Mouse (Mus musculus): ENCODE measurements around the gene Cacna2d2. TPM values are rescaled to one million over a fixed set of nuclear protein-coding genes. Genes with fewer than 3 reads are reported as not detected.
"Not testable (repeated sequence)": the region's sequence is repeated elsewhere in the genome, so short reads cannot be mapped to it uniquely, and the experiment has no call there.

Cacna2d2 gene
- total RNA-seq, 2 experiments from 2014 or later = 0.35 to 0.71 TPM

DNA sequence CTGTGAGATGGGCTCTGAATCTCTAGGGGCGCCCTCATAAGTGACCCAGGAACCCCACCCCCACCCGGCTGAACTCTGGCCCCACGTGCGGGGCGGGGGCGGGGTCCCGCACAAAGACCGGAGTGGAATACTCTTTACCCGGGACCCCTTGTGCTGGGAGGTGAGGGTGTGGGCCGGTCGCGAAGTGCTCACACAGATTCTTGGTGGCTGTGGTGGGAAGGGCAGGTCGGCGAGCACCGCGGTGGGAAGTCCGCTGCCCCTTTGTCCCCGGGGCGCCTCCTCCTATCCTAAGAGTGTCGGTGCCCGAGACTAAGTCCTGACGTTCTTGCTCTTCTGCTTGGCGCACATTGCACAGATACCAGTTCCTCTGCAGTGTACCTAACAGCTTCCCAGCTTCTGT is 169.9 kb downstream of the Cacna2d2 start:
- no peak for DNase-seq
- intact Hi-C loops (cut with DNase I) = no loop called here

DNA sequence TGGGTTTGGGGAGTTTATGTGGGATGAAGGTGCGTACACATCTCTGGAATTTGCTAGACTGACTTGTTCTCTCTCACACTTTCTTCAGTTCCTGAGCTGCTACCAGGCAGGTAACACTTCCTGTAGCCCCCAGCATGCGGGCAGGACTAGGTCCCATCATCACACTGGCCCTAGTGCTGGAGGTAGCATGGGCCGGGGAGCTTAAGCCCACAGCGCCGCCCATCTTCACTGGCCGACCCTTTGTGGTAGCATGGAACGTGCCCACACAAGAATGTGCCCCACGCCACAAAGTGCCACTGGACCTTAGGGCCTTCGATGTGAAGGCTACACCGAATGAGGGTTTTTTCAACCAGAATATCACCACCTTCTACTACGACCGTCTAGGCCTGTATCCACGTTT is 170.6 kb downstream of the Cacna2d2 start:
- intact Hi-C loops (cut with DNase I) = no loop called here
- DNase-seq = no peak

DNA sequence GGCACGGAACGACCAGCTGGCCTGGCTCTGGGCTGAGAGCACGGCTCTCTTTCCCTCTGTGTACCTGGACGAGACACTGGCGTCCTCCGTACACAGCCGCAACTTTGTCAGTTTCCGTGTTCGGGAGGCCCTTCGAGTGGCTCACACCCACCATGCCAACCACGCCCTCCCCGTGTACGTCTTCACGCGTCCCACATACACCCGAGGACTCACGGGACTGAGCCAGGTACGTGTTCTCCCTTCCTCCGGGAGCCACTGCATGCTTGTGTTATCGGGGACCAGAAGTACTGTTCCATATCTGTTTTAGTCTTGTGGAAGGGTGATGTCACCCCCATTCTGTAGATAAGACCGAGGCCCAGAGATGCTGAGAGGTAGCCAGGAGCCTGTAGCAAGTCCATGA is 171.4 kb downstream of the Cacna2d2 start:
- DNase-seq = no peak
- intact Hi-C loops (cut with DNase I) = no loop called here

DNA sequence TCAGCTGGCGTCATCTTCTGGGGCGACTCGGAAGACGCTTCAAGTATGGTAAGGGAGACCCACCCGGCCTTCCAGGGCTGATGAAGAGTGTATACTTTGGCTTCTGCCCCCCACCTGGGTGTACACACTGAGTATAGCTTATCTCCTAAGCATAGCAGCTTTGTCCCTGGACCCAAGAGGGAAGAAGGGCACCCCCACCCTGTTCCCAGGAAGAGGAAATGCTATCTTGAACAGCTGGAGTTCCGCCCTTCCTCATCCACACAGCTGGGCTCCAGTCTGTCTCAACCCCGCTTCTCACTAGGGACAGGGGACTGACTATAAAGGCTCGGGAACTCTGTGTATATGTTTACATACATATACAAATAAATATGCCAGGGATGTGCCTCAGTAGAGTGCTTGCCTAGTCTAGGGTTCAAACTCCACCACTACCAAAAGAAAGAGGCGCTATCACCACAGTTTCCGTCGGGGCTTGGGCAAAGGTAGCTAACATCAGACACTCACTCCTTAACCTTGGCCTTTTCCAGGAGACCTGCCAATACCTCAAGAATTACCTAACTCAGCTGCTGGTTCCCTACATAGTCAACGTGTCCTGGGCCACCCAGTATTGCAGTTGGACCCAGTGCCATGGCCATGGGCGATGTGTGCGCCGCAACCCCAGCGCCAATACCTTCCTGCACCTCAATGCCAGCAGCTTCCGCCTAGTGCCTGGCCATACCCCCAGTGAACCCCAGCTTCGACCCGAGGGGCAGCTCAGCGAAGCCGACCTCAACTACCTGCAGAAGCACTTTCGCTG is 172.3 kb downstream of the Cacna2d2 start:
- intact Hi-C loops (cut with DNase I) = no loop called here
- DNase-seq = no peak

DNA sequence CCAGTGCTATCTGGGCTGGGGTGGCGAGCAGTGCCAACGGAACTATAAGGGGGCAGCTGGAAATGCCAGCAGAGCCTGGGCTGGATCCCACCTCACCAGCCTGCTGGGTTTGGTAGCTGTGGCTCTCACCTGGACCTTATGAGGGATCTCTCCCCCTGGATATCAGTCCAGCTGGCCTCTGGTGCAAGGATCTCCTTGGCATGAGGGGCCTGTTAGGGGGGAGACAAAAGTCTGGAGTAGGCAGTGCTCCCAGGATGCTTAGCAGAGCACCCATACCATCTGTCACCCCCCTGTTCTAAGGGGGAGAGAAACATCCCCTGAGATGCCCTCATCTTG is 172.9 kb downstream of the Cacna2d2 start:
- no peak for DNase-seq
- intact Hi-C loops (cut with DNase I) = no loop called here

DNA sequence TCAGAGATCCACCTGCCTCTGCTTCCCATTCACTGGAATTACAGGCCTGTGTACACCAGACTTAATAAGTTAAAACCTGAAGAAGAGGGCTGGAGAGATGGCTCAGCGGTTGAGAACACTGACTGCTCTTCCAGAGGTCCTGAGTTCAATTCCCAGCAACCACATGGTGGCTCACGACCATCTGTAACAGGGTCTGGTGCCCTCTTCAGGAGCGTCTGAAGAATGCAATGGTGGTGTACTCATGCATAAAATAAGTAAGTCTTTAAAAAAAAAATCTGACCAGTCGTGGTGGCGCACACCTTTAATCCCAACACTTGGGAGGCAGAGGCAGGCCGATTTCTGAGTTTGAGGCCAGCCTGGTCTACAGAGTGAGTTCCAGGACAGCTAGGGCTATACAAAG is 174.4 kb downstream of the Cacna2d2 start:
- DNase-seq; intact Hi-C loops (cut with DNase I): not testable (repeated sequence)

DNA sequence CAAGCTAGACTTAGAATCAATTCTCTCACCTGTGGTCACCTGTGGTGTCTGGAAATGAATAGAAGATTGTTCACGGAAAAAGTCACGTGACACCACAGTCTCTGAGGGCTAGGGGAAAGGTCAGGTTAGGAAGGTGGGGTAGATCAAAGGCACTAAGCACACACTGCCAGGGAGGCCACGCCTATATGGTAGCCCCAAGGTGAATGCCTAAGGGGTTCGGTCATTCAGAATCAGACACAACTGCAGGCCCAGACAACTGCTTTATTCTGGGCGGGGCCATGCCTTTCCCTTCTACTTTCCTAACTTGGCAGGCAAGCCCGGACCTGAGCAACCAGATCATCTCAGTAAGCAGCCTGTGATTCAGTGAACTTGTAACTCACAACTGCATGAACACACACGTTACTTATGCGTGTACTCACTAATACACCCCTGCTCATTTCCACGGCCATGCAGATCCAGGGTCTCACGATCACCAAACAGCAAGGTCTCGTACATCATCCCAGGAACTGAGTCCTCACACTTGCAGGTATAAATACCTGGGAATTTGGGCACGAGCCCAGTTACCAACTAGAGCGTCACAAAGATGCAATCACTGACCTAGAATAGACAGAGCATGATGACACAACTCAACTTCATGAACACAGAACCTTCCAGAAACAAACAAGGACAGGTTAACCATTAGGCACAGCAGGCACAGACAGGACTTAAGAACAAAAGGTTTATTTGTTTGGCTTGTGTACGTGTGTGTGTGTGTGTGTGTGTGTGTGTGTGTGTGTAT is 176.4 kb downstream of the Cacna2d2 start:
- DNase-seq = no peak
- intact Hi-C loops (cut with DNase I) = no loop called here

DNA sequence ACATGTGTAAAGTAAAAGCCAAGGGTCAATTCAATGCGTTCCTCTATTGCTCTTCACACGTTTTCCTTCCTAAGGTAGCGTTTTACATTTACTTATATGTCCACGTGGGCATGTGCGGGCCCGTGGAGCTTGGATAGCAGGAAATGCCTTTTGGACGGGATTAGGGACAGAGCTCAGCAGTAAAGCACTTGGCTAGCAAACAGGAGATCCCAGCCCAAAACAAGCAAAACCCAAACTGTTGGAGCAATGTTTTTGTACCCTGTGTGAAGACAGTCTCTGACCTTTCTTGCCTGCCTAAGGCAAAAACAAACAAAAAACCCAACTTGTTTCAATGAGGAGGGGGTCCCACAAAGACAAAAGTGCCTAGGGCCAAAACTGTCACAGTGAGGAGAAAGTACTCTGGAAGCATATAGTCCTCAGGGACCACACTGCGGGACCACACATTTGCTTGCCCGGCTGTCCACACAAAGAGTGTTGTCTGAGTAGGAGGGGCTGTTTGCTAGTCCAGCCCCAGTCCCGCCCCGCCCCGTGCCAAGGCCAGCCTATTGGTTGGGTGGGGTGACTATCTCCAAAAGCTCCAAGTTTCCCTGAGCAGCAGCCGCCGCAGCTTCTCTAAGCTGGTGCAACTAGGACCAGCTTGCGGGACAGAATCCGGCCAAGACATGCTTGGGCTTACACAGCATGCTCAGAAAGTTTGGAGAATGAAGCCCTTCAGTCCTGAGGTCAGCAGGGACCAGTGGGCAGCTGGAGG is 177.1 kb downstream of the Cacna2d2 start, which contains the start of gene Hyal1:
TSS of gene Hyal1 (plus strand) at position 571 of the 751 bp plus-strand sequence.
- intact Hi-C loops (cut with DNase I) = no loop called here
- peak; percentile 77 to 85 for DNase-seq

DNA sequence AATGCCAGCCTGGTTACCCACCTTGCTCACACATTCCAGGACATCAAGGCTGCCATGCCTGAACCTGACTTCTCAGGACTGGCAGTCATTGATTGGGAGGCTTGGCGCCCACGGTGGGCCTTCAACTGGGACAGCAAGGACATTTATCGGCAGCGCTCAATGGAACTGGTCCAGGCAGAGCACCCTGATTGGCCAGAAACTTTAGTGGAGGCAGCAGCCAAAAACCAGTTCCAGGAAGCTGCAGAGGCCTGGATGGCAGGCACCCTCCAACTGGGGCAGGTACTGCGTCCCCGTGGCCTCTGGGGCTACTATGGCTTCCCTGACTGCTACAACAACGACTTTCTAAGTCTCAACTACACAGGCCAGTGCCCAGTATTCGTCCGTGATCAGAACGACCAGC is 178.5 kb downstream of the Cacna2d2 start:
- intact Hi-C loops (cut with DNase I) = no loop called here

DNA sequence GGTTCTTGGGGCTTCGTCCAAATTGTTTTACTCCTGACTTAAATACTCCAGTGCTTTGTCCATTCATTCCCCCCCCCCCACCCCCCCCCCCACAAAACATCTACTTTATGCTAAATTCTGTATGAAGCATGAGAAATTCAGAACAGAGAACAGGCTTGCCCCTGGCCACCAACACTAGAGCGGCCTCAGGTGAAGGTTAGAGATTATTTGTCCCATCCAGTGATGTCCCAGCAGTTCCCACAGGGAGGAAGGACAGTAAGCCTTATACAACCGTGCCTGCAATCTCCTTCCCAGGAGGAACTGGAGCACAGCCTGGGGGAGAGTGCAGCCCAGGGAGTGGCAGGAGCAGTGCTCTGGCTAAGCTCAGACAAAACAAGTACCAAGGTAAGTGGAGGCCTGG is 179.2 kb downstream of the Cacna2d2 start, which contains the start of gene Naa80:
TSS of gene Naa80 (plus strand) at position 301 of the 400 bp plus-strand sequence.
- no peak for DNase-seq
- intact Hi-C loops (cut with DNase I) = no loop called here

More for the DNA sequence above, 178.5 kb downstream of the Cacna2d2 start:
- DNase-seq = no peak

Other genes starting within 250 kb of the Cacna2d2 start
- not detected for gene Dock3, start 167.7 kb upstream of the Cacna2d2 start, total RNA-seq (2021)
- 10 to 100 TPM; 28.2 to 31.2 TPM for gene Mapkapk3, start 109.7 kb upstream of the Cacna2d2 start, total RNA-seq (2021)
- gene Cish, start 103.6 kb upstream of the Cacna2d2 start, total RNA-seq (2021) = 10 to 100 TPM in 1 of 2 experiments, 1 to 10 TPM in 1; 3.9 to 32.3 TPM
- gene Hemk1, start 61.3 kb upstream of the Cacna2d2 start, total RNA-seq (2021) = 10 to 100 TPM in 1 of 2 experiments, 1 to 10 TPM in 1; 9.3 to 11.2 TPM
- 10 to 100 TPM; 33.5 to 35.9 TPM for gene 6430571L13Rik, start 59.0 kb upstream of the Cacna2d2 start, total RNA-seq (2021)
- 10 to 100 TPM; 13.3 to 14.3 TPM for gene Tmem115, start 134.3 kb downstream of the Cacna2d2 start, total RNA-seq (2021)
- gene Cyb561d2, start 142.6 kb downstream of the Cacna2d2 start, total RNA-seq (2021) = 1 to 10 TPM; 2.3 to 3.4 TPM
- 10 to 100 TPM in 1 of 2 experiments, 1 to 10 TPM in 1; 9.1 to 11.6 TPM for gene Nprl2, start 142.6 kb downstream of the Cacna2d2 start, total RNA-seq (2021)
- not detected for gene Zmynd10, start 147.7 kb downstream of the Cacna2d2 start, total RNA-seq (2021)
- gene Rassf1, start 151.9 kb downstream of the Cacna2d2 start, total RNA-seq (2021) = 10 to 100 TPM; 10.4 to 14.9 TPM
- 10 to 100 TPM; 28.7 to 35.1 TPM for gene Tusc2, start 163.6 kb downstream of the Cacna2d2 start, total RNA-seq (2021)
- gene Hyal2, start 168.3 kb downstream of the Cacna2d2 start, total RNA-seq (2021) = 10 to 100 TPM; 12.0 to 16.5 TPM
- gene Hyal1, start 177.3 kb downstream of the Cacna2d2 start, total RNA-seq (2021) = 1 to 10 TPM; 2.5 to 2.8 TPM
- gene Naa80, start 179.3 kb downstream of the Cacna2d2 start, total RNA-seq (2021) = 10 to 100 TPM; 11.2 to 14.4 TPM
- gene Hyal3, start 181.2 kb downstream of the Cacna2d2 start, total RNA-seq (2021) = under 1 TPM; 0.23 to 0.27 TPM
- 10 to 100 TPM; 48.2 to 55.8 TPM for gene Ifrd2, start 188.0 kb downstream of the Cacna2d2 start, total RNA-seq (2021)
- gene Sema3b, start 209.6 kb downstream of the Cacna2d2 start, total RNA-seq (2021) = 10 to 100 TPM; 13.1 to 17.5 TPM
- gene Gnai2, start 235.8 kb downstream of the Cacna2d2 start, total RNA-seq (2021) = 10 to 100 TPM; 65.2 to 70.5 TPM

Measured in gastrocnemius, postnatal 36 days (tissue).